Mouse (Mus musculus) thymus, adult 2 months (tissue): ENCODE data around the gene Ptpn1.

Experiments used
- CTCF ChIP-seq: fragments of 200-500 bp; IDR thresholded peaks from 2 replicates; pipeline ENCODE4 v1.5.1; 2012; ENCODE audit warnings: mild to moderate bottlenecking, control low read depth, low read length, moderate library complexity, borderline replicate concordance; ENCODE audit not compliant: control insufficient read depth, poor library complexity, insufficient read depth; ENCODE audit errors: extremely low read depth
- POLR2A ChIP-seq: fragments of 200-500 bp; IDR thresholded peaks from 2 replicates; pipeline ENCODE4 v1.6.1; 2012; ENCODE audit warnings: mild to moderate bottlenecking, low read length, control low read depth, moderate library complexity; ENCODE audit not compliant: control insufficient read depth, poor library complexity, insufficient read depth; ENCODE audit errors: extremely low read depth

GRCm38 (mm10) chr2:167893680-167894079 lies 38.2 kb upstream of the Ptpn1 start:
- TF ChIP-seq CTCF, result no peak
- TF ChIP-seq POLR2A, result no peak
